Mouse (Mus musculus): ENCODE data around the gene Mapre3.

The Mapre3 gene

GRCm38 (mm10) chr5:30814424-30815119 is at the start of gene Mapre3:
Gene Mapre3, plus strand, starts transcription at chr5:30814641.
- DNase-seq (ENCODE audit: low read depth, low spot score) = no peak

GRCm38 (mm10) chr5:30765596-30766370 is 48.7 kb upstream of the Mapre3 start:
- DNase-seq (ENCODE audit: low read depth, low spot score) = no peak

GRCm38 (mm10) chr5:30768082-30768481 is 46.4 kb upstream of the Mapre3 start:
- DNase-seq (ENCODE audit: low read depth, low spot score) = no peak

GRCm38 (mm10) chr5:30768598-30768997 is 45.8 kb upstream of the Mapre3 start:
- no peak for DNase-seq (ENCODE audit: low read depth, low spot score)

- DNase-seq (ENCODE audit: low read depth, low spot score) = no peak
Observed at GRCm38 (mm10) chr5:30769075-30769474, 45.4 kb upstream of the Mapre3 start.

- no peak for DNase-seq (ENCODE audit: low read depth, low spot score)
Observed at GRCm38 (mm10) chr5:30774601-30775371, 39.7 kb upstream of the Mapre3 start.

GRCm38 (mm10) chr5:30780699-30781098 is 33.7 kb upstream of the Mapre3 start:
- DNase-seq (ENCODE audit: low read depth, low spot score) = no peak

- DNase-seq (ENCODE audit: low read depth, low spot score) = no peak
Observed at GRCm38 (mm10) chr5:30781147-30781546, 33.3 kb upstream of the Mapre3 start.

GRCm38 (mm10) chr5:30787381-30787780 is 27.1 kb upstream of the Mapre3 start:
- DNase-seq (ENCODE audit: low read depth, low spot score) = no peak

- DNase-seq (ENCODE audit: low read depth, low spot score) = no peak
Observed at GRCm38 (mm10) chr5:30790047-30790446, 24.4 kb upstream of the Mapre3 start.

GRCm38 (mm10) chr5:30796125-30796524 is 18.3 kb upstream of the Mapre3 start:
- DNase-seq (ENCODE audit: low read depth, low spot score) = peak; percentile 40

GRCm38 (mm10) chr5:30797482-30797881 is 17.0 kb upstream of the Mapre3 start:
- DNase-seq (ENCODE audit: low read depth, low spot score) = peak; percentile 61

GRCm38 (mm10) chr5:30797982-30798381 is 16.5 kb upstream of the Mapre3 start:
- no peak for DNase-seq (ENCODE audit: low read depth, low spot score)

GRCm38 (mm10) chr5:30798965-30799364 is 15.5 kb upstream of the Mapre3 start:
- DNase-seq (ENCODE audit: low read depth, low spot score) = no peak

- DNase-seq (ENCODE audit: low read depth, low spot score) = no peak
Observed at GRCm38 (mm10) chr5:30802724-30803467, 11.5 kb upstream of the Mapre3 start.

GRCm38 (mm10) chr5:30806106-30806505 is 8.3 kb upstream of the Mapre3 start:
- peak; percentile 69 for DNase-seq (ENCODE audit: low read depth, low spot score)

GRCm38 (mm10) chr5:30815120-30815465 is 652 bp downstream of the Mapre3 start:
- no peak for DNase-seq (ENCODE audit: low read depth, low spot score)

GRCm38 (mm10) chr5:30816261-30816791 is 1.9 kb downstream of the Mapre3 start:
- DNase-seq (ENCODE audit: low read depth, low spot score) = no peak

GRCm38 (mm10) chr5:30818758-30819309 is 4.4 kb downstream of the Mapre3 start:
- DNase-seq (ENCODE audit: low read depth, low spot score) = no peak

- no peak for DNase-seq (ENCODE audit: low read depth, low spot score)
Observed at GRCm38 (mm10) chr5:30822689-30823088, 8.2 kb downstream of the Mapre3 start.

- DNase-seq (ENCODE audit: low read depth, low spot score) = no peak
Observed at GRCm38 (mm10) chr5:30823091-30823490, 8.7 kb downstream of the Mapre3 start.

Measured in c-Kit-negative CD71-positive TER-119-positive erythroid progenitor cells, embryonic 14.5 days (primary cell).